Comparison of ENCODE assay signal across 15 mouse cellular contexts in genomic region chr8:108944312-108944711, GRCm38 (mm10).
DNase-seq lines count a peak whose midpoint lies in the region; ATAC-seq and TF ChIP-seq lines count a peak whose summit lies in the region.
"Had no signal": no experiment of that assay in that cellular context is flagged by ENCODE, and none has a peak within 500 bp of the region (broad histone marks: within the 10 kb centered on the region; RNA-seq: fewer than 3 reads in every experiment).

No protein-coding gene starts in this region.

- no peak overlapping the region for H3K9ac ChIP-seq in forebrain, postnatal 0 days
- H3K9ac ChIP-seq in midbrain, embryonic 16.5 days (ENCODE audit: low read depth, low read length): peak overlapping the region; percentile 5; the same call in 1 of the 2 replicates
- H3K9ac ChIP-seq: liver, embryonic 15.5 days had no signal

- H3K4me2 ChIP-seq in forebrain, postnatal 0 days (ENCODE audit: low read depth): no peak overlapping the region
- no peak overlapping the region for H3K4me2 ChIP-seq in midbrain, embryonic 16.5 days (ENCODE audit: low read length)
- H3K4me2 ChIP-seq: liver, embryonic 15.5 days had no signal

- no peaks in the 10 kb centered on the region for H3K27me3 ChIP-seq in forebrain, postnatal 0 days (ENCODE audit: insufficient read depth, low read length)
- no peaks in the 10 kb centered on the region for H3K27me3 ChIP-seq in limb, embryonic 10.5 days (ENCODE audit: low read depth, poor library complexity, severe bottlenecking)
- no peaks in the 10 kb centered on the region for H3K27me3 ChIP-seq in midbrain, embryonic 16.5 days (ENCODE audit: control insufficient read depth, insufficient read depth, low read depth, low read length)
- H3K27me3 ChIP-seq: liver, embryonic 15.5 days had no signal

- no peak overlapping the region for H3K4me3 ChIP-seq in forebrain, postnatal 0 days (ENCODE audit: low read depth, low read length)
- H3K4me3 ChIP-seq in limb, embryonic 10.5 days: no peak overlapping the region
- H3K4me3 ChIP-seq in midbrain, embryonic 16.5 days (ENCODE audit: low read depth, low read length): no peak overlapping the region
- H3K4me3 ChIP-seq: gastrocnemius, adult 2 months; liver, embryonic 15.5 days had no signal

- H3K27ac ChIP-seq in forebrain, postnatal 0 days (ENCODE audit: low read depth, low read length): no peak overlapping the region
- peak overlapping the region; percentile 36 for H3K27ac ChIP-seq in limb, embryonic 10.5 days
- H3K27ac ChIP-seq in midbrain, embryonic 16.5 days (ENCODE audit: low read length): peak overlapping the region; percentile 60
- H3K27ac ChIP-seq: gastrocnemius, adult 2 months; liver, embryonic 15.5 days had no signal

- peaks cover 9% of the 10 kb centered on the region; the same call in 1 of the 2 replicates for H3K9me3 ChIP-seq in forebrain, postnatal 0 days (ENCODE audit: low read length)
- peaks cover 3% of the 10 kb centered on the region; the same call in 1 of the 2 replicates for H3K9me3 ChIP-seq in limb, embryonic 10.5 days (replicated peaks)
- no peaks in the 10 kb centered on the region; the same call in 1 of the 2 replicates for H3K9me3 ChIP-seq in midbrain, embryonic 16.5 days (replicated peaks; ENCODE audit: control insufficient read depth, low read length, poor library complexity, severe bottlenecking)

- peaks cover 12% of the 10 kb centered on the region; the same call in 1 of the 2 replicates for H3K4me1 ChIP-seq in forebrain, postnatal 0 days (ENCODE audit: insufficient read depth)
- peaks cover 23% of the 10 kb centered on the region for H3K4me1 ChIP-seq in limb, embryonic 10.5 days
- peaks cover 32% of the 10 kb centered on the region for H3K4me1 ChIP-seq in midbrain, embryonic 16.5 days (ENCODE audit: control insufficient read depth, insufficient read depth, low read length)
- H3K4me1 ChIP-seq: liver, embryonic 15.5 days had no signal

- TF ChIP-seq CTCF in forebrain, postnatal 0 days (IDR thresholded peaks at IDR 0.05; ENCODE audit: low read depth): no peak

- 10% methylated on average over 13 of the region's 13 CpGs for WGBS in forebrain, postnatal 0 days
- WGBS in limb, embryonic 10.5 days: 81% methylated on average over 13 of the region's 13 CpGs
- 14% methylated on average over 13 of the region's 13 CpGs for WGBS in midbrain, embryonic 16.5 days

- peak; percentile 61 for ATAC-seq in forebrain, postnatal 0 days
- ATAC-seq in midbrain, embryonic 16.5 days: peak; percentile 62; the same call in 1 of the 2 replicates

- DNase-seq in embryo, embryonic 10 days (ENCODE audit: low spot score): peak; percentile 18
- no peak for DNase-seq in embryo, embryonic 11 days
- peak; percentile 43 for DNase-seq in forebrain, postnatal 0 days
- DNase-seq in limb, embryonic 10.5 days (ENCODE audit: low spot score): no peak
- no peak for DNase-seq in heart, postnatal 4 days
- no peak for DNase-seq in cerebellum, adult 8-10 months
- no peak for DNase-seq in right cerebral cortex, postnatal 25 days
- DNase-seq: cerebellum, adult 11 months; gastrocnemius, adult 2 months; heart, adult 11 months; kidney, adult 9 months; kidney, postnatal 4 days; lung, postnatal 10 days had no signal

- H3K36me3 ChIP-seq in forebrain, postnatal 0 days (ENCODE audit: insufficient read depth): peaks cover 22% of the 10 kb centered on the region
- H3K36me3 ChIP-seq in limb, embryonic 10.5 days: peaks cover 94% of the 10 kb centered on the region
- H3K36me3 ChIP-seq in midbrain, embryonic 16.5 days (ENCODE audit: control insufficient read depth, insufficient read depth, low read length): peaks cover 36% of the 10 kb centered on the region

Comparison
In these comparisons a context has a peak if more than half of its experiments do, and no peak if none do; other contexts are left out.
1. DNase-seq: peak in embryo, embryonic 10 days (single experiment) and forebrain, postnatal 0 days (single experiment); none in embryo, embryonic 11 days (single experiment), limb, embryonic 10.5 days (single experiment), heart, postnatal 4 days (single experiment), cerebellum, adult 8-10 months (single experiment) and right cerebral cortex, postnatal 25 days (single experiment).